Mouse (Mus musculus): ENCODE measurements around the gene Gm5148.

The Gm5148 gene

DNA sequence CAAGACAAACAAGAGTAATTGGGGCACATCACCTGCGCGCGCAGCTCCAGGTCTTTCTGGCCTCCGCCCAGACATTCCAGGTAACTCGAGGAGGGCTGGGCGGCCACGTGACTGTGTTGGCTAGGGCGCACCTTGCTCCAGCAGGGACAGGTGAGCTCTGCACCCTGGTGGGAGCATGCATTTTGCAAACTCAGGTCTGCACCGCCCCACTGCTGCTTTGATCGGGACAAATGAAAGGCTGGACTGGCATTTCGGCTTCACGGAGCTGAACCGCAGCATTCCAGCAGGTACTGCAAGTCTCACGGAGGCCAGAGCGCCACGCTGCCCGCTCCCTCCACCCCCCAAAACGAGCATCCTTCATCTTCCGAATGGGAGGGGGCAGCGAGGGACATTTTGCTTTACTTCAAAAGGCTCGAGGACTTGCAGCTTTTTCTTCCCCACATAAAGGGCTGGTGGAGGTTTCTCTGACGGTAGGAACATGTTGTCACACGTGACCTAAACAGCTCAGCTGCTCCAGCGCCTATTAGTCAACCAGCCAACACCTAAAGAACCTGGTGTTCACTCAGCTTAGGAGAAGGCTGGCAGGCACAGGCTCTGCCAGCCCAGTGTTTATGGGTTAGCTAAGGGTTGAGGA lies at the start of gene Gm5148:
Gene Gm5148, minus strand, starts transcription at position 320 of the 634 bp plus-strand sequence.
- DNase-seq, result peak; percentile 94

DNA sequence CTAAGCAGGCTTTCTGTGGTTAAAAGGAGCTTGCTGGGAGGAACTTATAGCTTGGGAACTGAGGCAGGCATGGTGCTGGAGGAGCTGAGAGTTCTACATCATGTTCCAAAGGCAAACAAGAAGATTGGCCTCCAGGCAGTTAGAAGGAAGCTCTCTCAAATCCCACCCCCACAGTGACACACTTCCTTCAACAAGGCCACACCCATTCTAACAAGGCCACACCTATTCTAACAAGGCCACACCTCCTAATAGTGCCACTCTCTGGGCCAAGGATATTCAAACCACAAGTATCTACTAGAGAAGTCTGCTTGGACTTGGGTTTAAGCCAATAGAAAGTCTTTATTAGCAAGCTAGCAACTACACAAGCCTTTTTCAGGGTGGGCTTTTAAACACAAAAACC lies 46.7 kb upstream of the Gm5148 start:
- DNase-seq, result no peak

DNA sequence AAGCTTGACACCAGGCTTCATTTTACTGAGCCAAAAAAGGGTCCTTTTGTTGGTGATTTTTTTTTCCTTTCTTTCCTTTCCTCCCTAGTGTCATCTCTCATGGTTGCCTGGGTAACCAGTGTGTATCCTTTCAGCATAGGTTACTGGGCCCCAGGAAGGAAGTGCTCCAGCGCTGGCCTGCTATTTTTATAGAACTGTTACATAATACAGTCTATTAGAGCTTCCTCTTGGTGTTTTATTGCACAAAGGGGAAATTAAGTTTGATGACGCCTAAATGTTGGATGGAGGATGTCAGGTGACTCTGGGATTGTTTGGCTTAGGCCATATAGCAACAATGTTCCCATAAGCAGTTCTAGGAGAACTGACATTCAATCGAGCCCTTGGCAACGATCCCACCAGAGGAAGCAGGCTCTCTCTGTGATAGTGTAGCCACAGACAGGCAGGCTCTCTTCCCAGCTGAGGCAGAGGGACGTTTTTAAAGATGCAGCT lies 45.0 kb upstream of the Gm5148 start:
- DNase-seq, result peak; percentile 82

GRCm38 (mm10) chr3:37767147-37768015 lies 43.1 kb upstream of the Gm5148 start:
- no peak for DNase-seq

GRCm38 (mm10) chr3:37766628-37767027 lies 42.3 kb upstream of the Gm5148 start:
- no peak for DNase-seq

- DNase-seq, result no peak
Observed at GRCm38 (mm10) chr3:37765971-37766370, 41.7 kb upstream of the Gm5148 start.

DNA sequence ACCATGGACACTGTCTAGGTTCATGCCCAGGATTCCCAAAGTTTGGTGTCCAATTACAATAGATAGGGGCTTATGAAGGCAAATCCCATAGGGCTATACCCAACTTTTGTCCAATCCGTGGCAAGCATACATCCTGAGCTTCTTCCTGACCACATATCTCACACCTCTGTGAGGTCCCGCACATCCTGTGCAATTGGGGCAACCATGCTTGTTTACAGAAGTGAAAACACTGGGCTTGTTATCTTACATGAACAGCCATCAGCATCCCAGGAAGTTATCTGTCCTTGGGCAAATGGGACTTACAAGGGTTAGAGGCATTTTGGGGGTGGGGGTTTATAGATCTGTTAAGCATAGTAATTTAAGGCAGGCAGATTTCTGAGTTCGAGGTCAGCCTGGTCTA lies 41.0 kb upstream of the Gm5148 start:
- DNase-seq, result no peak

DNA sequence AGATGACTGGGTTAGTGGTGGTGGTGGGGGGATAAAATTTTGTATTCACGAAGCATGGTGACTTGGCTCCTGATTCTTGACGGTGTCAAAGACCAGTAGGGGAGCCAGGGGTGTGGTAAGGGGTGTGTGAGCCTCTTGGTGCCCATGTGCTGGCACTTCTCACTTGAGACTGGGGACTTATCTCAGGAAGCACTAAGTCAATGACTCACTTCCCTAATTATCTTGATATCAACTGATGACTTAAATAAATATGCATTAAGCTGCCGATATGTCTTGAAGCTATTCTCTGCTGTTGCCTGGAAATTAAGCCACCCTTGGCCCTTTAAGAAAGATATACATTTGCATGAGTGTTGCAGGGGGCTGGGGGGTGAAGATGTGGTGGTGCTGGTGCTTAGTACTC lies 38.0 kb upstream of the Gm5148 start:
- DNase-seq, result no peak

- no peak for DNase-seq
Observed at GRCm38 (mm10) chr3:37761741-37762140, 37.5 kb upstream of the Gm5148 start.

DNA sequence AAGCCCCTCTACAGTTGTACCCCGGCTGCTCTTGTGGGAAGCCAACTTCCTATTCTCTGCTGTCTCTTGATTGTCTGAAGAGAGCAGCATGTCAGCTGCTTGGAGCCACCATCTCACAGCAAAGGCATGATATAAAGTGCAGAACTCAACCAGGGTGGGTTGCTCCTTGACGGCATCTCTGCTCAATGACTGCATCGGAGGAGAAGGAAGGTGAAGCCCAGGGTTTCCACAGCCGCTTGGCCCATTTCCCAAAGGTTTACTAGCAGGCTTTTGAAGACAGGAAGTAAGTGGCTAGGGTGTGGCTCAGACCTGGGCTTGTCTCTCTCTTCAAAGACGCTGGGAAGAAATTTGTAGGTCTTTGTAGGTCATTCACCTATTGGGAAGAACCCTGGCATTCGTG lies 36.6 kb upstream of the Gm5148 start:
- no peak for DNase-seq

DNA sequence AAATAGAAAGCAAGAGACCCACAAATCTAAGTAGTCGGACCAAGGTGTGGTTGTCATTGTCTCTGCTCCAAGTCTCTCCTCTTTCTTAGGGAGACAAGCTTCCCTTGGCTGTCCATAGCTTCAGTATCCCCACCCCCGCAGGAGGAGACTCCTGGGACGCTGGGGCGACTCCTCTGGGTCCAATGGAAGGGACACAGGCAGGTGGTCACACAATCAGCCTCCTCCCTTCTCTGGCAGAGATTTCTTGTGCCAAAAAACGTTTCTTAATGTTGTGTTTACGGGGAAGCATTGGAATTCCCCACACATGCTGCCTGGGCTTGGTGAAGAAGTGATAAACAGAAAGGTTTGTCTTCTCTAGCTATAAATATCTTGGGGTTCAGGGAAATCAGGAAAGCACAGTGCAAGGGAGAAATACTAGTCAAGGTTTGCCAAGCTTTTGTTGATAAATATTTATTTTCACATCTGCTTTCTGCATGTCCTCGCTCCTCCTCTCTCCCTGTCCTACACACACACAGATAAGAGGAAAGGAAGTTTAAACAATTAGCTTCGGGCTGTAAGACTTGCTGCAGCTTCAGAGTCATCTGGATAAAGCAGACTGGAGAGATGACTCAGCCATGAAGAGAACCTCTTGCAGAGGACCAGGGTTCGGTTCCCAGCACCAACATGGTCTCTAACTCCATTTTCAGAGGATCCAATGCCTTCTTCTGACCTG lies 34.5 kb upstream of the Gm5148 start:
- no peak for DNase-seq

DNA sequence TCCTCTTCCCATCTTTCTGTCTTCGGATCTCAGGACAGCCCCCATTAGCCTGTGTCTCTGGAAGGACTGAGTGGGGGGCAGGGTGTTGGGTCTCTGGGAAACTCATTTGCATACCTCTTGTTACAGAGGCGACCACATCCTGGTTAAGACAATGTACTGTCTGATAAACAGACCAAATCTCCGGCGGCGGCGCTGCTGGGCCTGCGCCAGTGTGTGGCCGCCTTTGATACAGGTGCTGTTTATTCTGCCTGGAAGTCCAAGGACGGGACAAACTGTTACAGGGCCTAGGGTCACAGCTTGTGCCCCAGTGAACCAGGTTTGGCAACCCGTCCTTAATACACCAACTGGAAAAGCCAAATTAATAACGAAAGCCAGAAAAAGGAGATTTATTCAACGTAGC lies 33.8 kb upstream of the Gm5148 start:
- DNase-seq, result peak; percentile 34

- DNase-seq, result no peak
Observed at GRCm38 (mm10) chr3:37757613-37758012, 33.3 kb upstream of the Gm5148 start.

- no peak for DNase-seq
Observed at GRCm38 (mm10) chr3:37756005-37756404, 31.7 kb upstream of the Gm5148 start.

- no peak for DNase-seq
Observed at GRCm38 (mm10) chr3:37754639-37755038, 30.3 kb upstream of the Gm5148 start.

DNA sequence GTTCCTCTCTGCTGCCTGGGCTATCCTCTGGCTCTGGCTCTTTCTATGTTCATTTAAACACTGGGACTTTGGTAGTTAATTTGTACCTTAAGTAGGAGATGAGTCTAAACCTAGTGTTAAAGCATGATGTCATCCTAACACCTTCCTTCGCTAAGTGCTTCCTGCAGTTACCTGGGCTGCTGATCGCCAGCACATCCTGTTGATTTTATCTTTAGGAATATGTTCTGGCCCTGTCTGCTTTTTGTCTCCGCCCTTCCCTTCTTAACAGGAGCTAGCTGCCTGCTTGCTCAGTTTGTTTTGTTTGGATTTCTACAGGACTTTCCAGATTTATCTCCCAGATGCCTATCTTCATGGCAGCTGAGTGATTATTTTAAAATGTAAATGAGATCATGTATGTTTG lies 28.9 kb upstream of the Gm5148 start:
- no peak for DNase-seq

DNA sequence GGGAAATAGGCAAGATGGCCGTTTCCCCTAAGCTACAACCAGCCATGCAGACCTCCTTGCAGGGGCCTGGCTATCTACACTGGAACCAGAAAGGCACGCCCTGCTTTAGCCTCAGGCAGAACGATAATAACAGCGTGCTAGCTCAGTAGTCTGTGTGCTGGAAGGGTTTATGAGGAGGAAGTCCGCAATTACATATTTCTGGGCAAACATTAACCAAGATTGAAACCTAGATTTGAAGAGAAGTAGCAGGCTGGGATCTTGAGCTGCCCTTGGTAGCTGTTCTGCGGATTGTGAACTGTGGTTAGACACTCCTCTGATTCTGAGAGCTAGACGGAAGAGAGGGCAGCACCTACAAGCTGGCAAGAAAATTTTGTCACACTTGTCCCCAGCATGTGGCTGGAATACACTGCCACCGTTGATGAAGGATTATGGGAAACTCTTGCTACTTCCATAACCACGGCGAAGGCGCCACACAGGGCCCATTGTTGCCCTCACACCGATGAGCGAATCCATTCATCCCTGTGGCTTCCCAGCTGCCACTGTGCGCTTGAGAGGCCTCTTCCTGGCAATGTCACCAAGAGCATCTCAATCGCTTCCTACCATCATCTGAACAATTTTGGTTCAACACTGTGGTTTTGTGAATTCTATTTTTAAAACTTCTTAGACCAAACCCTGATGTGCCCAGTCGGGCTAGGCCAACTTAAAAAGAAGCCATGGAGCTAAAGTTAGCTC lies 23.9 kb upstream of the Gm5148 start:
- DNase-seq, result no peak

DNA sequence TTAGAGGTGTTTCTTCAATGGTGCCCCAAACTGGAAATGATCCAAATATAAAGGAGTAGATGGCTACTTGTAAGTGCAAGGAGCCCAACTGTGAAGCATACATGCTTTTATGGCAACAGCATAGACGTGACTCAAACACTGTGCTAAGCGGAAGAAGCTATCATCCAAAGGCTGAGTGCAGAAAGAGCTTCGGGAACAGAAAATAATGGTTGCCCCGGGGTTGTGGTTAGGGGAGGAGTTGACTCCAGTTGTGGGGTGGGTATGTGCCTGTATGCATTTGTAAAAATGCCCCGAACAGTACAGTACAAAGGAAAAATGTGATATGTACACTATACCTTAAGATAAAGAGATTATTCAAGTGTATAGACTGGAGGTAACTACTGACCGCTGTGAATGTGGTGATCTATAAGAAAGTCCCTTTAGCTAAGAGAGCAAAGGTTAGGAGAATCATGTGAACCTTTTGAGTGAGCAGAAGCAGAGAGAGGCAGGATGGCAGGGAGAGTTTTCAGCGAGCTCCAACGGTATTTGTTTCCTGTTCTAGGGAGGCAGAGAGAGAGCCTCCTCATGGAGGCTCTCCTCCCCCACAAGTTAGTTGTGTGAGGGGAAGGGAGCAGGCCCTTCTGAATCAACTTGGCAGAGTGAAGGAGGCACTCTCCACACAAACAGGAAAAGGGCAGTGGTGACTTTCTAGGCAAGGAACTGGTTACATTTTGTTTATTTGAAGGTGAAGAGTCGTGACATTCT lies 23.1 kb upstream of the Gm5148 start:
- no peak for DNase-seq

- DNase-seq, result no peak
Observed at GRCm38 (mm10) chr3:37744050-37744449, 19.8 kb upstream of the Gm5148 start.

- no peak for DNase-seq
Observed at GRCm38 (mm10) chr3:37739996-37740395, 15.7 kb upstream of the Gm5148 start.

DNA sequence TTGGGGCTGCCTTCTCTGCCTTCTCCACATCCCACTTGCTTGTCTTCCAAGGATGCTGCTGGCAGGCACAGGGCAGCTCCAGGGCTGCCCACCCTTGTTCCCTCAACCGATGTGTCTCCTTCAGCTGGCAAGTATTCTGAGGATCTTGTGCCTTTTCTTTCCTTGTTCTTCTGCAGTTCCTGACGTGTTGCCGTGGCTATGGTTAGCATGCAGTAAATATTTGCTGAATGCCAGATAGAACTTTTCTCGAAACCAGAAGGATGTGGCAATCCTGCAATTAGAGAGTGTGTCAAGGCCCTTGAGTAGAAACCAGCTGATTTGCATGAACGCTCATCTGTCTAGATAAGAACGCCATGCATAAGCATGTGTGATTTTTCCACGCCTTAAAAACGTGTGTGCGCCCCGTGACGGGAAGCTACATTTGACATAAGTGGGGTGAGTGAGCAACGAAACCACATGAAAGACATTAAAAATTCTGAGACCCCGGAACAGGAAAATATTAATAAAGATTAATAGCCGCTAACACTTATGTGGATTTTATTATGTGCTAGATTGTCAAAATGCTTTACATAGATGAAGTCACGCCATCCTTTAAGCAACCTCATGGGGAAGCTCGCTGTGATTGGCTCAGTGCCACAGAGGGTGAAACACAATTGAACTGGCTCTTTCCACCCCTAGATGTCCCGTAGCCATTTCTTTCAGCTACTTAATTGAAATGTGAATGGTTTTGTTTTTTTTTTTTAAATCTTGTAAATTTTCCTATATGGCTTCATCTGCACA lies 14.1 kb upstream of the Gm5148 start:
- no peak for DNase-seq

Data from cerebellum, adult 11-12 months (tissue).